In genomic region chr5:129029131-129029723, GRCm38 (mm10) we compare ENCODE assay signal across 24 mouse cellular contexts.
"Had no signal": no experiment of that assay in that cellular context is flagged by ENCODE, and none has a peak within 500 bp of the region (broad histone marks: within the 10 kb centered on the region; RNA-seq: fewer than 3 reads in every experiment).

No protein-coding gene starts in this region.

- H3K4me3 ChIP-seq: heart, adult 2 months; heart, embryonic 12.5 days; hindbrain, embryonic 10.5 days; hindbrain, embryonic 12.5 days; intestine, embryonic 15.5 days; layer of hippocampus, adult 2 months; left cerebral cortex, adult 2 months; limb, embryonic 10.5 days; limb, embryonic 12.5 days; liver, embryonic 13.5 days; liver, embryonic 15.5 days had no signal

- H3K27me3 ChIP-seq: heart, embryonic 12.5 days; hindbrain, embryonic 12.5 days; intestine, embryonic 15.5 days; limb, embryonic 12.5 days; liver, embryonic 13.5 days; liver, embryonic 15.5 days had no signal

- H3K4me1 ChIP-seq: heart, embryonic 12.5 days; hindbrain, embryonic 10.5 days; hindbrain, embryonic 12.5 days; limb, embryonic 10.5 days; limb, embryonic 12.5 days; liver, embryonic 13.5 days had no signal

- DNase-seq: gastrocnemius, postnatal 14 days; gastrocnemius, postnatal 36 days; heart, adult 11 months; heart, adult 2 months; heart, postnatal 10 days; heart, postnatal 4 days; kidney, adult 18-20 months; kidney, adult 8-10 months; kidney, postnatal 10 days; kidney, postnatal 25 days; kidney, postnatal 4 days; liver; liver, embryonic 13.5 days had no signal

- H3K9me3 ChIP-seq: hindbrain, embryonic 12.5 days; intestine, embryonic 15.5 days; limb, embryonic 10.5 days; liver, embryonic 13.5 days; liver, embryonic 15.5 days had no signal

- H3K27ac ChIP-seq: heart, adult 2 months; hindbrain, embryonic 10.5 days; hindbrain, embryonic 12.5 days; hindbrain, embryonic 14.5 days; intestine, embryonic 15.5 days; layer of hippocampus, adult 2 months; left cerebral cortex, adult 2 months; limb, embryonic 10.5 days; limb, embryonic 12.5 days; liver, embryonic 13.5 days; liver, embryonic 15.5 days had no signal

- H3K4me2 ChIP-seq: heart, embryonic 12.5 days; hindbrain, embryonic 12.5 days; hindbrain, embryonic 14.5 days; intestine, embryonic 15.5 days; limb, embryonic 12.5 days; liver, embryonic 11.5 days; liver, embryonic 13.5 days; liver, embryonic 15.5 days had no signal

- H3K9ac ChIP-seq: heart, embryonic 12.5 days; hindbrain, embryonic 12.5 days; hindbrain, embryonic 14.5 days; intestine, embryonic 15.5 days; limb, embryonic 12.5 days; liver, embryonic 13.5 days; liver, embryonic 15.5 days had no signal
